Mouse (Mus musculus): ENCODE results near the gene Wdr20rt. TPM values are rescaled to one million over a fixed set of nuclear protein-coding genes. Genes with fewer than 3 reads are reported as not detected.
A peak's percentile ranks its signal among the peaks of the same experiment; 100 is the strongest.

Gene Wdr20rt
- not detected in 2 replicates for polyA plus RNA-seq (2014; fragmentation: Nextera tagmentation; extraction: Ambion mirVana)

DNA sequence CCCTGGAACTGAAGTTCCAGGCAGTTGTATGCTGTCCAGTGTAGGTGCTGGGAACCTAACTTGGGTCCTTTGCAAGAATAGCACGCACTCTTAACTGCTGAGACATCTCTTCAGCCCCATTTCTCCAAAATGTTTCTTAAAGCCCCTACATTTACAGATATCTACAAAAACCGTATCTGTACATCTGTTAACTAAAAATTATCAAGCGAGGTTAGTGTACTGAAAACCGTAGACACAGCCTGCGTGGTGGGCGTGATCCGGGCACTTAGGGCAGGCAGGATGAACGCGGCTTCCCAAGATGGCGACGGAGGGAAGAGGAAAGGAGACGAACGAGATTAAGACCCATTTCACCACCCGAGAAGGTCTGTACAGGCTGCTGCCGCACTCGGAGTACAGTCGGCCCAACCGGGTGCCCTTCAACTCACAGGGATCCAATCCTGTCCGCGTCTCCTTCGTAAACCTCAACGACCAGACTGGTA is at the start of gene Wdr20rt:
Gene Wdr20rt (plus strand): TSS at position 51 of the 479 bp plus-strand sequence.
- Histone ChIP-seq H3K27me3 (ENCODE audit: insufficient read depth, low read length) (no peaks in the 10 kb centered on the region), H3K4me1 (ENCODE audit: insufficient read depth) (no peaks in the 10 kb centered on the region), H3K9me3 (ENCODE audit: low read depth, low read length) (no peaks in the 10 kb centered on the region), H3K4me3 (ENCODE audit: low read depth, low read length) (no peak within 1 kb of the TSS), H3K27ac (ENCODE audit: low read depth) (no peak within 1 kb of the TSS), H3K9ac (no peak within 1 kb of the TSS), H3K4me2 (no peak within 1 kb of the TSS), H3K36me3 (ENCODE audit: insufficient read depth) (no peaks in the 10 kb centered on the region)
- WGBS = 93% methylated on average over 22 of the region's 22 CpGs
- DNase-seq = no peak
- ATAC-seq (ENCODE audit: insufficient read depth) = no peak
- TF ChIP-seq CTCF (IDR thresholded peaks at IDR 0.05; ENCODE audit: low read depth) = no peak

DNA sequence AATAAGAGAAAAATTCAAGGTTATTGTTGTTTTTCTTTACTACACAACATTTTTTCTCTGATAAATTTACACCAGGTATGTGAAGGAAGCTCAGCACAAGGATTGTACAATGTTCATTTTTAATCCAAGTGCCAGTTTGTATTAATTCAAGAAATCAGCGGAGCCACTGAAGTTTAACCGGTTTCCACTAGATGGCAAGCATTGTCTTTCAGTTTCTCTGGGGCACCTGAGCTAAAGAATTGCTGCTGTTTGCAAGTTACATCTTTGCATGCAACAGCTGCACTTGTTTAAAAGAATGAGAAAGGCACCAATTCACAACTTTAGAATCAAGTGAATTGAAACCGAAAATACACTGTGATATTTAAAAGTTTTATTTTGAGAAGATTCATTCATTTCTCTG is 38.0 kb upstream of the Wdr20rt start:
- H3K4me2 ChIP-seq = no peak overlapping the region
- no peak overlapping the region for H3K9ac ChIP-seq
- H3K36me3 ChIP-seq (ENCODE audit: insufficient read depth) = no peaks in the 10 kb centered on the region
- peak; percentile 33; the same call in 1 of the 2 replicates for TF ChIP-seq CTCF (IDR thresholded peaks at IDR 0.05; ENCODE audit: low read depth)
- H3K4me1 ChIP-seq (ENCODE audit: insufficient read depth) = no peaks in the 10 kb centered on the region
- no peaks in the 10 kb centered on the region for H3K9me3 ChIP-seq (ENCODE audit: low read depth, low read length)
- ATAC-seq (ENCODE audit: insufficient read depth) (no peak), DNase-seq (peak; percentile 28)
- H3K27ac ChIP-seq (ENCODE audit: low read depth) = no peak overlapping the region
- 52% methylated on average over 3 of the region's 3 CpGs for WGBS
- no peak overlapping the region for H3K4me3 ChIP-seq (ENCODE audit: low read depth, low read length)
- H3K27me3 ChIP-seq (ENCODE audit: insufficient read depth, low read length) = no peaks in the 10 kb centered on the region

DNA sequence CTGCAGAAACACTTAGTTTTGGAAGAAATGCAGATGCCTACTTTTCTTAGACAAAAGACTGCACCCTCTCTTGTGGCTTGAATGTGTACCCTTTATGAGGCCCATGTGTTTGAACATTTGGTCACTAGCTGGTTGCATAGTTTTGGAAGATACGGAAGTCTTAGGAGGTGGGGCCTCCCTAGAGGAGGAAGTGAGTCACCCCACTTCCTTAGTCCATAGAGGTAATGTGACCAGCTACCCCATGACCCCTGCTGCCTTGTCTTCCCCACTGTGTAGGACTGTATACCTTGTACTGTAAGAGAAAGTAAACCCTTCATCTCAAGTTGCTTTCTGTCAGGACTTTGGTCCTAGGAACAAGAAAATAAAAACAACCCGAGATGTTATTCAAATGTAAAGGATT is 36.1 kb upstream of the Wdr20rt start:
- Histone ChIP-seq H3K27me3 (ENCODE audit: insufficient read depth, low read length) (no peaks in the 10 kb centered on the region), H3K27ac (ENCODE audit: low read depth) (no peak overlapping the region), H3K9me3 (ENCODE audit: low read depth, low read length) (no peaks in the 10 kb centered on the region), H3K4me1 (ENCODE audit: insufficient read depth) (no peaks in the 10 kb centered on the region), H3K9ac (no peak overlapping the region), H3K4me3 (ENCODE audit: low read depth, low read length) (no peak overlapping the region), H3K36me3 (ENCODE audit: insufficient read depth) (no peaks in the 10 kb centered on the region), H3K4me2 (no peak overlapping the region)
- 66% methylated on average over 2 of the region's 2 CpGs for WGBS
- ATAC-seq (ENCODE audit: insufficient read depth) = no peak
- TF ChIP-seq CTCF (IDR thresholded peaks at IDR 0.05; ENCODE audit: low read depth) = no peak
- no peak for DNase-seq

DNA sequence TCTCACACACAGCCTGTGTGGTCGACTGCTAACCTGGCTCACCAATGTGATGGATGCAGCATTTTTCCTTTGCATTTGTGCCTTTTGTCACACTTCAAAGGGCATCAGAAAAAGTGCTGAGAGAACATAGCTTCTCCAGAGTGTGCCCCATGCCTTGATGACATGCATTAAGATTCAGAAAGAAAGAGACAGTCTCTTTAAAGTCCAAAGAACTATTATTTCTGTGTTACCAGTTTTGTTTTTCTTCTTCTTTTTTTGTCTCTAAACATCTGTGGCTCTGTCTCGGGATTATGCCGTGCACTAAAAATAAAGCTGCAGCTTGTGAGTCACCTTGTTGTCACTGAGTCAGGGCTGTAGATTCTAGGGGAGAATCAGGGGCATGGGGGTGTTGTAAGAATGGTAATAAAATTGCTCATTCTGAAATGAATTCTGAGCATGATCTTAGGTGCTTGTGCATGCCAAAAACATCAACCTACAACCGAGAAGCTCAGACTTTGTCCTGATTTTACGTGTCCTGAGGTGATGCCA is 31.2 kb upstream of the Wdr20rt start:
- no peak for ATAC-seq (ENCODE audit: insufficient read depth)
- no peak for DNase-seq
- H3K9me3 ChIP-seq (ENCODE audit: low read depth, low read length) = no peaks in the 10 kb centered on the region
- H3K27ac ChIP-seq (ENCODE audit: low read depth) = no peak overlapping the region
- no peak overlapping the region for H3K4me3 ChIP-seq (ENCODE audit: low read depth, low read length)
- H3K36me3 ChIP-seq (ENCODE audit: insufficient read depth) = no peaks in the 10 kb centered on the region
- no peaks in the 10 kb centered on the region for H3K4me1 ChIP-seq (ENCODE audit: insufficient read depth)
- TF ChIP-seq CTCF (IDR thresholded peaks at IDR 0.05; ENCODE audit: low read depth) = no peak
- 67% methylated on average over 5 of the region's 5 CpGs for WGBS
- no peak overlapping the region for H3K9ac ChIP-seq
- H3K27me3 ChIP-seq (ENCODE audit: insufficient read depth, low read length) = no peaks in the 10 kb centered on the region
- H3K4me2 ChIP-seq = no peak overlapping the region

DNA sequence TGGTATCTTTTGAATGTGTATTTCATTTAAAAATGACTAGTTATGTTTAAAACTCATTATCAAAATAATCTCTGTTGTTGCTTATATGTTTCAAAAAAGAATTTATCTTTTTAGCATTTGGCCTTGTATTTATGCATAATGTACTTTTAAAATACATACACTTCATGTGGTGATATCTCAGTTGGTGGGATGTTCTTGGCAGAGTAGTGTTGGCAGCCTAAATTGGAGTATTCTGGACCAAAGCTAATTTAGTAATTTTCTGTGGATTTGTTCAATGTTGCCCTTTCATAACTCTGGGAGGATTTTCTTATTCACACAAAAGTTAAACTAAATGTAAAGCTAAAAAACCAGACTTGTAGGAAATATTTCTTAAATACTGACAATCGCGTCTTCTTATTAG is 23.5 kb upstream of the Wdr20rt start:
- Histone ChIP-seq H3K4me3 (ENCODE audit: low read depth, low read length) (no peak overlapping the region), H3K4me1 (ENCODE audit: insufficient read depth) (no peaks in the 10 kb centered on the region), H3K27ac (ENCODE audit: low read depth) (no peak overlapping the region), H3K36me3 (ENCODE audit: insufficient read depth) (no peaks in the 10 kb centered on the region), H3K9me3 (ENCODE audit: low read depth, low read length) (no peaks in the 10 kb centered on the region), H3K4me2 (no peak overlapping the region), H3K27me3 (ENCODE audit: insufficient read depth, low read length) (no peaks in the 10 kb centered on the region), H3K9ac (no peak overlapping the region)
- DNase-seq = no peak
- ATAC-seq (ENCODE audit: insufficient read depth) = no peak
- 95% methylated on average over 2 of the region's 2 CpGs for WGBS
- TF ChIP-seq CTCF (IDR thresholded peaks at IDR 0.05; ENCODE audit: low read depth) = no peak

DNA sequence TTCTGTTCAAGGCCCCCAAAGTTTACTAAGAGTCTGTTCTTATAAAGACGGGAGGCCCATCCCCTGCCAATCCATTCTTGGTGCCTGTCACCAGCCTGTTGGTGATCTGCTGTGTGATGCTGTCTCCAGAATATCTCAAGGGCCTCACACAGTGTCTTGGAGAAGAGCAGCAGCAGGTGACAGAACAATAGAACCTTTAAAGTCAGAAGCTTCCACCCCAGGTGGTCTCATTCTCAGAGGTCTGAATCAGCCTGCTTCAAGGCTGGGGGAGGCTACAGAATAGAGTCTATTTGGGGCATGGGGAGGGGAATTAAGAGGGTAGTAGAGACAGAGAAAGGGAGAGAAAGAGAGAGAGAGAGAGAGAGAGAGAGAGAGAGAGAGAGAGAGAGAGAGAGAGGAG is 18.9 kb upstream of the Wdr20rt start:
- H3K9me3 ChIP-seq (ENCODE audit: low read depth, low read length) = no peaks in the 10 kb centered on the region
- no peak for TF ChIP-seq CTCF (IDR thresholded peaks at IDR 0.05; ENCODE audit: low read depth)
- DNase-seq (no peak), ATAC-seq (ENCODE audit: insufficient read depth) (no peak)
- no peak overlapping the region for H3K4me3 ChIP-seq (ENCODE audit: low read depth, low read length)
- no peak overlapping the region for H3K27ac ChIP-seq (ENCODE audit: low read depth)
- no peak overlapping the region for H3K4me2 ChIP-seq
- no peaks in the 10 kb centered on the region for H3K27me3 ChIP-seq (ENCODE audit: insufficient read depth, low read length)
- WGBS = 40% methylated on average over 1 of the region's 1 CpGs
- H3K36me3 ChIP-seq (ENCODE audit: insufficient read depth) = no peaks in the 10 kb centered on the region
- no peaks in the 10 kb centered on the region for H3K4me1 ChIP-seq (ENCODE audit: insufficient read depth)
- H3K9ac ChIP-seq = no peak overlapping the region

DNA sequence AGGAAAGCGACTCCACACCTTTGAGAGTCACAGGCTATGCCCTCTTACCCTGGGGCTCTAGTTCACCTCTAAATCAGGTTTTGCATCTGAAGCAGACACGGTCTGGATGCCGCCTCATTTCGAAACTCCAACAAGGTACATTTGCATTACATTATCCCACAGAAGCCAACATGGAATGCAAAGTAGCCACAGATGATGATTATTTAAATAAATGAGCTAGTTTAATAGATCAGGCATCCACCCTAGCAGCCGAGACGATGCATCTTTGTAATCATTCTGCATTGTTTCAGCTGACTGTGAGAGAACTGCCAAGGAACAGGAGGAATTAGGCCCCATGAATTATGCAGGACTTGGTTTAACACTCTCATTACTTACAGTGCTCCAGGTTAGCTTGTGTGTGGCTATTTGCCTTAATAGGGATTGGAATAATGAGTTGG is 8.9 kb upstream of the Wdr20rt start:
- H3K27me3 ChIP-seq (ENCODE audit: insufficient read depth, low read length) = no peaks in the 10 kb centered on the region
- ATAC-seq (ENCODE audit: insufficient read depth) = no peak
- no peak overlapping the region for H3K9ac ChIP-seq
- no peak for DNase-seq
- H3K36me3 ChIP-seq (ENCODE audit: insufficient read depth) = no peaks in the 10 kb centered on the region
- no peak overlapping the region for H3K27ac ChIP-seq (ENCODE audit: low read depth)
- no peak overlapping the region for H3K4me3 ChIP-seq (ENCODE audit: low read depth, low read length)
- H3K9me3 ChIP-seq (ENCODE audit: low read depth, low read length) = no peaks in the 10 kb centered on the region
- WGBS = 74% methylated on average over 6 of the region's 6 CpGs
- H3K4me1 ChIP-seq (ENCODE audit: insufficient read depth) = no peaks in the 10 kb centered on the region
- H3K4me2 ChIP-seq = no peak overlapping the region
- no peak for TF ChIP-seq CTCF (IDR thresholded peaks at IDR 0.05; ENCODE audit: low read depth)
